8 mouse cellular contexts compared by ENCODE assay signal in the genomic region with DNA sequence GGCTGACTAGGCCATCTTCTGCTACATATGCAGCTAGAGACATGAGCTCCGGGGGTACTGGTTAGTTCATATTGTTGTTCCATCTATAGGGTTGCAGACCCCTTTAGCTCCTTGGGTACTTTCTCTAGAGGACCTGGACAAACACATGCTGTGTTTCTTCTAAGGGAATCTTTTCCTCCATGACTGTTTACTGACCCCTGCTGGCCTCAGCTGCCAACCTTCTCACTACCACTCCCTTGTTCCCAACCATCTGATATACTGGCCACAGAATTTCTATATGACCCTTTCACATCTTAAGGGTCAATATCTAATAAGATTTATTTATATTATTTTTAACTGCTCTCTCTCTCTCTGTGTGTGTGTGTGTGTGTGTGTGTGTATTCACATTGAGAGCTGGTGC.
DNase-seq lines count a peak whose midpoint lies in the region; ATAC-seq and TF ChIP-seq lines count a peak whose summit lies in the region.
"Not testable (repeated sequence)": the region's sequence is repeated elsewhere in the genome, so short reads cannot be mapped to it uniquely, and the experiment has no call there.

No protein-coding gene starts in this region.

- H3K4me3 ChIP-seq in gastrocnemius, adult 2 months; liver, postnatal 0 days (ENCODE audit: low read depth, low read length): not testable (repeated sequence)

- intact Hi-C loops in gastrocnemius, adult 2 months (cut with DNase I) = not testable (repeated sequence)

- ATAC-seq in common myeloid progenitor, adult 5-6 weeks (replicated peaks; ENCODE audit: low read depth, poor library complexity, severe bottlenecking) = 0 out of 2 replicates have a peak, but pooled peaks have one; percentile 42
- ATAC-seq in liver, postnatal 0 days = not testable (repeated sequence)

- H3K36me3 ChIP-seq in liver, postnatal 0 days (replicated peaks; ENCODE audit: insufficient read depth, low read length) = not testable (repeated sequence)

- WGBS in liver, postnatal 0 days (ENCODE audit: insufficient replicate concordance) = 62% methylated on average over 1 of the region's 1 CpGs

- not testable (repeated sequence) for H3K9ac ChIP-seq in liver, postnatal 0 days (replicated peaks)

- not testable (repeated sequence) for H3K9me3 ChIP-seq in liver, postnatal 0 days (ENCODE audit: low read length)

- H3K27me3 ChIP-seq in liver, postnatal 0 days (ENCODE audit: insufficient read depth, low read length) = not testable (repeated sequence)

- not testable (repeated sequence) for TF ChIP-seq EP300 in liver, postnatal 0 days (IDR thresholded peaks at IDR 0.05; ENCODE audit: low read depth)

- H3K4me2 ChIP-seq in liver, postnatal 0 days (ENCODE audit: low read depth, low read length) = not testable (repeated sequence)

- not testable (repeated sequence) for H3K27ac ChIP-seq in gastrocnemius, adult 2 months; liver, postnatal 0 days (ENCODE audit: low read depth)

- H3K4me1 ChIP-seq in liver, postnatal 0 days (ENCODE audit: insufficient read depth) = not testable (repeated sequence)

- peak; percentile 44 for DNase-seq in 416B (ENCODE audit: low read depth)
- peak; percentile 11 for DNase-seq in adrenal gland, postnatal 25 days
- DNase-seq in gastrocnemius, adult 2 months; liver, postnatal 0 days: not testable (repeated sequence)
- peak; percentile 42 to 49 for DNase-seq in kidney, postnatal 4 days
- peak; percentile 4 for DNase-seq in ovary, postnatal 36 days (ENCODE audit: low spot score)
- peak; percentile 6 for DNase-seq in telencephalon, adult 2 months (ENCODE audit: low read depth, low spot score)

- TF ChIP-seq CTCF in gastrocnemius, adult 2 months (IDR thresholded peaks at IDR 0.05) = peak; percentile 6; the same call in 1 of the 2 replicates
- TF ChIP-seq CTCF in liver, postnatal 0 days (IDR thresholded peaks at IDR 0.05; ENCODE audit: low read depth) = peak; percentile 35; the same call in 1 of the 2 replicates
